In genomic region chr4:78970751-78971150, GRCm38 (mm10) we compare ENCODE assay signal across 29 mouse cellular contexts.
DNase-seq lines count a peak whose midpoint lies in the region; ATAC-seq lines count a peak whose summit lies in the region.
"Had no signal": no experiment of that assay in that cellular context is flagged by ENCODE, and none has a peak within 500 bp of the region (broad histone marks: within the 10 kb centered on the region; RNA-seq: fewer than 3 reads in every experiment).

No protein-coding gene starts in this region.

- no peak overlapping the region for H3K4me2 ChIP-seq in hindbrain, embryonic 14.5 days (replicated peaks)
- H3K4me2 ChIP-seq: embryonic facial prominence, embryonic 13.5 days; embryonic facial prominence, embryonic 15.5 days; forebrain, embryonic 12.5 days had no signal

- DNase-seq in frontal cortex, postnatal 14 days (ENCODE audit: low spot score in 2 of 2), result no peak
- peak; percentile 8 for DNase-seq in right cerebral cortex, adult 18-20 months
- no peak for DNase-seq in right cerebral cortex, postnatal 14 days
- DNase-seq in brain, adult 2 months (ENCODE audit: low read depth, low spot score), result peak; percentile 66
- DNase-seq in hindbrain, embryonic 14.5 days (ENCODE audit: low spot score), result no peak
- DNase-seq: adrenal gland, adult 8-10 months; adrenal gland, postnatal 14 days; adrenal gland, postnatal 36 days; B cell, adult 2 months; cerebellum, adult 11 months; cerebellum, adult 18-20 months; cerebellum, adult 8-10 months; cerebellum, adult 9-11 months; cerebellum, postnatal 14 days; cerebellum, postnatal 36 days; embryo, embryonic 11 days had no signal

- peak; percentile 91 for ATAC-seq in frontal cortex, adult (ENCODE audit: low TSS enrichment)
- ATAC-seq in hindbrain, embryonic 14.5 days (ENCODE audit: low FRiP score), result no peak
- ATAC-seq: activated CD4-positive, CD25-positive, alpha-beta regulatory T cell, adult 4 months; CD4-positive, CD25-positive, alpha-beta regulatory T cell, adult 4 months; forebrain, embryonic 14.5 days; forebrain, embryonic 16.5 days; Patski had no signal

- H3K9me3 ChIP-seq in hindbrain, embryonic 14.5 days (ENCODE audit: control insufficient read depth, low read length), result no peaks in the 10 kb centered on the region
- H3K9me3 ChIP-seq: embryonic facial prominence, embryonic 13.5 days; embryonic facial prominence, embryonic 15.5 days; forebrain, embryonic 10.5 days; forebrain, embryonic 12.5 days; G1E had no signal

- 94% methylated on average over 2 of the region's 2 CpGs for WGBS in hindbrain, embryonic 14.5 days

- H3K9ac ChIP-seq in hindbrain, embryonic 14.5 days, result no peak overlapping the region
- H3K9ac ChIP-seq: embryonic facial prominence, embryonic 13.5 days; embryonic facial prominence, embryonic 15.5 days; forebrain, embryonic 12.5 days had no signal

- no peak overlapping the region for H3K4me3 ChIP-seq in hindbrain, embryonic 14.5 days (replicated peaks; ENCODE audit: low read length)
- H3K4me3 ChIP-seq: embryonic facial prominence, embryonic 13.5 days; embryonic facial prominence, embryonic 15.5 days; erythroblast, embryonic 14.5 days; forebrain, embryonic 10.5 days; forebrain, embryonic 12.5 days had no signal

- no peaks in the 10 kb centered on the region for H3K36me3 ChIP-seq in hindbrain, embryonic 14.5 days (replicated peaks; ENCODE audit: control insufficient read depth, insufficient read depth)
- H3K36me3 ChIP-seq: embryonic facial prominence, embryonic 13.5 days; embryonic facial prominence, embryonic 15.5 days; forebrain, embryonic 10.5 days; forebrain, embryonic 12.5 days; G1E had no signal

- H3K4me1 ChIP-seq in hindbrain, embryonic 14.5 days (replicated peaks; ENCODE audit: control insufficient read depth, insufficient read depth, low read length), result no peaks in the 10 kb centered on the region
- H3K4me1 ChIP-seq: embryonic facial prominence, embryonic 13.5 days; embryonic facial prominence, embryonic 15.5 days; forebrain, embryonic 10.5 days; forebrain, embryonic 12.5 days had no signal

- no peak overlapping the region for H3K27ac ChIP-seq in hindbrain, embryonic 14.5 days
- H3K27ac ChIP-seq: embryonic facial prominence, embryonic 13.5 days; embryonic facial prominence, embryonic 15.5 days; forebrain, embryonic 10.5 days; forebrain, embryonic 12.5 days had no signal

- no peaks in the 10 kb centered on the region for H3K27me3 ChIP-seq in hindbrain, embryonic 14.5 days (ENCODE audit: control insufficient read depth, insufficient read depth, low read length)
- H3K27me3 ChIP-seq: CH12.LX; embryonic facial prominence, embryonic 13.5 days; embryonic facial prominence, embryonic 15.5 days; forebrain, embryonic 12.5 days; Patski had no signal

Comparison
In these comparisons a context has a peak if more than half of its experiments do, and no peak if none do; other contexts are left out.
1. DNase-seq: peak in right cerebral cortex, adult 18-20 months (single experiment) and brain, adult 2 months (single experiment); none in frontal cortex, postnatal 14 days (0 of 2), right cerebral cortex, postnatal 14 days (single experiment) and hindbrain, embryonic 14.5 days (single experiment).